Mouse (Mus musculus) forebrain, embryonic 11.5 days (tissue): ENCODE measurements at regions not wholly inside any gene's neighbourhood (a gene's known extent, or its start where the extent isn't known, plus 50 kb on each side); places are given as distances from the start of the nearest gene placed in this dataset.

ENCODE experiments used
- ATAC-seq: fragments of 200-750 bp; cut with Nextera tagmentation; replicated peaks from 2 replicates; pipeline ENCODE4 v1.8.0; 2017; ENCODE audit warnings: moderate TSS enrichment; ENCODE audit not compliant: low FRiP score
- DNase-seq: peaks from one replicate; pipeline ENCODE4 v3.0.0-alpha.2; 2017; ENCODE audit warnings: low spot score
- H3K27ac ChIP-seq: fragments of 300-500 bp; sonication (generic); 2 replicates; pipeline ENCODE4 v1.5.1; 2014; ENCODE audit warnings: low read depth, low read length
- H3K27me3 ChIP-seq: fragments of 300-500 bp; sonication (generic); 2 replicates; pipeline ENCODE4 v1.6.1; 2014; ENCODE audit warnings: mild to moderate bottlenecking, low read length, mixed read lengths; ENCODE audit not compliant: control insufficient read depth, insufficient read depth
- H3K36me3 ChIP-seq: fragments of 300-500 bp; sonication (generic); 2 replicates; pipeline ENCODE4 v1.6.1; 2014; ENCODE audit warnings: mild to moderate bottlenecking, low read length, moderate library complexity, mixed read lengths; ENCODE audit not compliant: control insufficient read depth, insufficient read depth
- H3K4me1 ChIP-seq: fragments of 300-500 bp; sonication (generic); replicated peaks from 2 replicates; pipeline ENCODE4 v1.6.1; 2014; ENCODE audit warnings: low read length, mixed read lengths; ENCODE audit not compliant: control insufficient read depth, insufficient read depth
- H3K4me2 ChIP-seq: fragments of 300-500 bp; sonication (generic); 2 replicates; pipeline ENCODE4 v1.6.1; 2014; ENCODE audit warnings: low read depth, mild to moderate bottlenecking, low read length, moderate library complexity, mixed read lengths; ENCODE audit not compliant: severe bottlenecking
- H3K4me3 ChIP-seq: fragments of 300-500 bp; sonication (generic); 2 replicates; pipeline ENCODE4 v1.5.1; 2014; ENCODE audit warnings: low read depth, low read length
- H3K9ac ChIP-seq: fragments of 300-500 bp; sonication (generic); 2 replicates; pipeline ENCODE4 v1.6.1; 2014; ENCODE audit warnings: low read length
- H3K9me3 ChIP-seq: fragments of 300-500 bp; sonication (generic); 2 replicates; pipeline ENCODE4 v1.6.1; 2016; ENCODE audit warnings: low read length, mixed read lengths; ENCODE audit not compliant: control insufficient read depth
- WGBS: fragments of 180-500 bp; shearing (Covaris S2); extraction: QIAGEN DNeasy Blood & Tissue Kit; methylation state at CpG from one replicate; pipeline ENCODE4 v1.1.7; 2014; 5-methylcytosine and 5-hydroxymethylcytosine counted together

GRCm38 (mm10) chr19:48123777-48124176 lies 82.0 kb upstream of the Sorcs3 start:
- Histone ChIP-seq H3K4me2 (no peak overlapping the region), H3K36me3 (no peaks in the 10 kb centered on the region), H3K4me1 (no peaks in the 10 kb centered on the region), H3K27ac (no peak overlapping the region), H3K9me3 (no peaks in the 10 kb centered on the region), H3K9ac (no peak overlapping the region), H3K4me3 (no peak overlapping the region), H3K27me3 (no peaks in the 10 kb centered on the region)
- DNase-seq (no peak), ATAC-seq (no peak)
- WGBS = 76% methylated on average over 4 of the region's 4 CpGs

- no peak overlapping the region for H3K4me2 ChIP-seq
- H3K9me3 ChIP-seq = no peaks in the 10 kb centered on the region
- H3K9ac ChIP-seq = no peak overlapping the region
- H3K4me3 ChIP-seq = no peak overlapping the region
- 80% methylated on average over 6 of the region's 6 CpGs for WGBS
- H3K36me3 ChIP-seq = no peaks in the 10 kb centered on the region
- no peak overlapping the region for H3K27ac ChIP-seq
- no peaks in the 10 kb centered on the region for H3K4me1 ChIP-seq
- DNase-seq = no peak
- no peak for ATAC-seq
- no peaks in the 10 kb centered on the region for H3K27me3 ChIP-seq
These were observed 80.1 kb upstream of the Sorcs3 start for GRCm38 (mm10) chr19:48125731-48126130.

- H3K9ac ChIP-seq = no peak overlapping the region
- H3K9me3 ChIP-seq = no peaks in the 10 kb centered on the region
- no peak overlapping the region for H3K27ac ChIP-seq
- no peaks in the 10 kb centered on the region for H3K27me3 ChIP-seq
- no peaks in the 10 kb centered on the region for H3K36me3 ChIP-seq
- H3K4me1 ChIP-seq = no peaks in the 10 kb centered on the region
- peak; percentile 52 for DNase-seq
- 68% methylated on average over 12 of the region's 12 CpGs for WGBS
- H3K4me2 ChIP-seq = no peak overlapping the region
- no peak for ATAC-seq
- no peak overlapping the region for H3K4me3 ChIP-seq
These were observed 77.7 kb upstream of the Sorcs3 start for GRCm38 (mm10) chr19:48128089-48128488.

GRCm38 (mm10) chr19:48136231-48136630 lies 69.6 kb upstream of the Sorcs3 start:
- 95% methylated on average over 8 of the region's 8 CpGs for WGBS
- Histone ChIP-seq H3K4me3 (no peak overlapping the region), H3K9me3 (no peaks in the 10 kb centered on the region)

GRCm38 (mm10) chr19:48144129-48144528 lies 61.7 kb upstream of the Sorcs3 start:
- DNase-seq (peak; percentile 61), ATAC-seq (0 out of 2 replicates have a peak, but pooled peaks have one; percentile 24)
- H3K4me1 ChIP-seq = no peaks in the 10 kb centered on the region
- H3K4me3 ChIP-seq = no peak overlapping the region
- no peaks in the 10 kb centered on the region for H3K27me3 ChIP-seq
- no peaks in the 10 kb centered on the region for H3K36me3 ChIP-seq
- no peak overlapping the region for H3K27ac ChIP-seq
- 3% methylated on average over 1 of the region's 1 CpGs for WGBS
- no peak overlapping the region for H3K9ac ChIP-seq
- no peaks in the 10 kb centered on the region for H3K9me3 ChIP-seq
- no peak overlapping the region for H3K4me2 ChIP-seq

More at GRCm38 (mm10) chr19:48136231-48136630, 69.6 kb upstream of the Sorcs3 start:
- ATAC-seq (no peak), DNase-seq (peak; percentile 26)
- no peaks in the 10 kb centered on the region for H3K27me3 ChIP-seq
- H3K27ac ChIP-seq = no peak overlapping the region
- H3K4me1 ChIP-seq = no peaks in the 10 kb centered on the region
- H3K4me2 ChIP-seq = no peak overlapping the region
- no peaks in the 10 kb centered on the region for H3K36me3 ChIP-seq
- no peak overlapping the region for H3K9ac ChIP-seq
